Mouse (Mus musculus) adrenal gland, postnatal 14 days (tissue): Measurements from ENCODE around the gene Tmem240. TPM values are rescaled to one million over a fixed set of nuclear protein-coding genes. Genes with fewer than 3 reads are reported as not detected.
"Not testable (repeated sequence)": the region's sequence is repeated elsewhere in the genome, so short reads cannot be mapped to it uniquely, and the experiment has no call there.

Experiments used
- DNase-seq: peaks from one replicate; pipeline ENCODE4 v3.0.0; 2021; ENCODE audit warnings: mixed read lengths
- total RNA-seq: library from RNA; stranded (reverse); gene quantifications from 2 replicates; pipeline ENCODE4 v1.2.3, GENCODE M21; 2021

Tmem240 gene
- total RNA-seq, 1 experiment from 2014 or later, result 1.2 TPM

GRCm38 (mm10) chr4:155734951-155735702 lies 527 bp downstream of the Tmem240 start:
- DNase-seq, result peak; percentile 71

DNA sequence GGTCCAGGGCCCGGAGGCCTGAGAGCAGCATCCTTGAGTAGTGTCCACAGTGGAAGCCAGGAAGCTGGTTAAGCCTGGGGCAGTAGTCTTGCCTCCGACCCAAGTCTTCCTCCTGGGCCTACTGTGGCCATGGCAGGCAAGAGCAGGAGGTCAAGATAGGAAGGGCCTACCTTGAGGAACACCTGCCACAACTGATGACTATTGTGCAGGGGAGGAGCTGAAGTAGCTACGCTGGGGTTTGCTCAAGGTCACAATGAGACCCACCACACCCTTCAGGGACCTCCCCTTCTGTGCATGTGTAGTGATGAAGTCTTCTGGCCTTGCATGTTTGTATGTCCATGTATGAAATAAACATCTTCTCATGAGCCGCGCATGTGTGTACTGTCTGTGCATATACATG lies 1.2 kb downstream of the Tmem240 start:
- DNase-seq, result no peak

GRCm38 (mm10) chr4:155736421-155736820 lies 1.8 kb downstream of the Tmem240 start:
- DNase-seq, result no peak

GRCm38 (mm10) chr4:155738262-155738661 lies 3.7 kb downstream of the Tmem240 start:
- DNase-seq, result no peak

DNA sequence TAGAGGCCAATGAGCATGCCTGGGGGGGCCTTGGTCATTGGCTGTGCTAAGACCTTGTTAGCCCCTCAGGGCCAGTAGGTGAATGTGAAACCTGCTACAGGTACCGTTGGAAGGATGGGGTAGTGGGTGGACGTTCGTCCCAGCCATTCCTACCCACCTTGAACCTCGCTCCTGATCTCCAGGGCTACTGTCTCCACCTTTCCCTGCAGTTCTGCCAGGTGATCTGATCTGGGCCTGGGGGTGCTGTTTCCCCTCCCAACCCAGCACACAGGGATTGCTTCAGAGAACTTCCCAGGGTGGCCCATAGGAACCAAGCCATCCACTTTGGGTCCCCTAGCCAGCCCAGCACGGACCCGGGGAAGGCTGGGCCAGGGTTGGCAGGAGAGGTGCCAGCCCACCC lies 4.6 kb downstream of the Tmem240 start:
- no peak for DNase-seq

GRCm38 (mm10) chr4:155739741-155740636 lies 5.4 kb downstream of the Tmem240 start:
- peak; percentile 35 for DNase-seq

DNA sequence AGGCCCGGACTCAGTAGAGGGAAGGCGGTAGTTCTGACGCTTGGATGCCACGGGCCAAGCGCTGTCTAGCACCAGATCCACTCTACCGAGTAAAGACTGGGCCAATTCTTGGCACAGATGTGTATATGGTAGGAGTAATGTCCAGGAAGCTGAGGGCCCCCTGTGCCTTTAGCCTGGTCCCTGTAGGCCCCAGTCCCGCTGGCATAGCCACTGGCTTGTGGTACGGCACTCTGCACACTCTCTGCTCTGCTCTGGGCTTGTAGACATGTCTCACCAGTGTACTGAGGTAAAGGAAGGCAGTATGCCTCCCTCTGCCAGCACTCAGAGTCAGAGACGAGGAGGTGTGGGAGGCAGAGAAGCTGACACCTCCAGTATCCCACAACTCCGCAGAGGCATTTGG lies 6.1 kb downstream of the Tmem240 start:
- not testable (repeated sequence) for DNase-seq

- DNase-seq, result no peak
Observed at GRCm38 (mm10) chr4:155742684-155743083, 8.1 kb downstream of the Tmem240 start.

DNA sequence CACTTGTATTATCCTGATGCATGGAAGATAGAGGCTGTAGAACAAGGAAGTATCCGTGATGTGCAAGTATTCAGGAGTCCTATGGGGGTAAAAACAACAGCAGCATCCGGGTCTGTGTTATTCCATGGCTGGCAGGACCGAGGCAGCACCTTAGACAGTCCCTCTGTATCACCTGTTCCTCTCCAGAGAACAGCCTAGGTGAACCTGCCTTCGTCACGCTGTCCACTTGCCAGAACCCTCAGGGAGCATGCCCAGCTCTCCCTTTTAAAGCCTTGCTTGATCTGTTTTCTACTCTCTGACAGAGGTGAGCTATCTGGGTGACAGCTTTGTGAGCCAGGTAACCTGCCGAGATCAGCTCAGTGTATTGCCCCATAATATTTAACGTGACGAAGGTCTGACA lies 9.9 kb downstream of the Tmem240 start:
- DNase-seq, result no peak

- DNase-seq, result no peak
Observed at GRCm38 (mm10) chr4:155745136-155745535, 10.5 kb downstream of the Tmem240 start.

GRCm38 (mm10) chr4:155746036-155746548 lies 11.5 kb downstream of the Tmem240 start:
- DNase-seq, result no peak

DNA sequence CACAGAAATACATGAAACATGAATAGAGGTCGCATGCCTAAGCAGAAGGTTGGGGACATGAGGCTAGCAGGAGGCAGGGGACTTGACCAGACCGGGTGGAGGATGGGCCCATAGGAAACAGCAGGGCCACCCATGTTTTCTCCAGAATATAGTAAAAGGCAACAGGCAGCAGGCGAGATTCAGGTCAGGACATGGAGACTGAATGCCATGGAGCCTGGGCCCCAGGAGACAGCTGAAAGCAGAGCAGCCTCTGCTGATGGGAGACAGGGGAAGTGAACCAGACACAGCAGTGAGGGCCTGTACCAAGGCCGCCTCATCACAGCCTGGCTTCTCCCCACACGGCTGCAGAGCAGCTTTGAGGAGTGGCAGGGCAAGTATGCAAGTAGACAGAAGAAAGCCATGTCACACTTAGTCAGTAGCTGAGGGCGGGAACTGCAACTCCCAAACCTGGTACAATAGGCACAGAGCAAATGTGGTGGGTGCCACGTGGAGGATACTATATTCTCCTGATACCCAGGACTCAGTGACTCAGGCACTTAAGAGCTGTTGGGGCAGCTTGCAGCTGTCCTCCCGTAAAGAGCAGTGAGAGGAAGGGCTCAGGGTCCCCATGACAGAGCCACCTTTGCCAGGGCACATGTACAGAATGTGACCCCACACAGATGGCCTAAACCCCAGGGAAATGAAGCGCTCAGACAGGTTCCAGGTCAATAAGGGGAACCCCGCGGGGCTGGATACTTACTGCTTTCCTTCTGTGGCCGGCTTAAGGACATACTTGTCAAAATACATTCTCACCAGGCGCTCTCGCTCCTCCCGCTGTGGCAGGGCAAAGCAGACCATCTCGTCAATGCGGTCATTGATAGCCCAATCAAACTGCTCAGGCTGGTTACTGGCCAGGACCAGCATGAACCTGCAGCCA lies 12.2 kb downstream of the Tmem240 start:
- DNase-seq, result no peak

DNA sequence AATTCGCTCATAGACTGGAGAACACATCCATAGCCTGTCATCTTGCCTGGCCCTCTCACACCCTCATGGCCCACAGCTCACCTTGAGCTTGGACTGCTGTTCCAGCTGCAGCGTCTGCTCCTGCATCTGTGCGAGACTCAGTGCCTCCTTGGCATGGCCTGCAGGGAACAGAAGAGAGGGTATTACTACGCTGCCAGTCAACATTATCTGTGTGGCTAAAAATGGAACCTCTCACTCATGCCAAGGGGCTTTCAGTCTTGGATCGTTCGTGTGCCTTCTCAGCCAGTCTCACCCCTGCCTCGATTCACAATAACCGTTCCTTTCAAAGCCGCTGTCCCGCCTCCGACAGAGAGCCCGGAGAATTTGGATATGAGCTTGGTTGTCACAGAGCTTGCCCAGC lies 22.4 kb downstream of the Tmem240 start:
- DNase-seq, result no peak

DNA sequence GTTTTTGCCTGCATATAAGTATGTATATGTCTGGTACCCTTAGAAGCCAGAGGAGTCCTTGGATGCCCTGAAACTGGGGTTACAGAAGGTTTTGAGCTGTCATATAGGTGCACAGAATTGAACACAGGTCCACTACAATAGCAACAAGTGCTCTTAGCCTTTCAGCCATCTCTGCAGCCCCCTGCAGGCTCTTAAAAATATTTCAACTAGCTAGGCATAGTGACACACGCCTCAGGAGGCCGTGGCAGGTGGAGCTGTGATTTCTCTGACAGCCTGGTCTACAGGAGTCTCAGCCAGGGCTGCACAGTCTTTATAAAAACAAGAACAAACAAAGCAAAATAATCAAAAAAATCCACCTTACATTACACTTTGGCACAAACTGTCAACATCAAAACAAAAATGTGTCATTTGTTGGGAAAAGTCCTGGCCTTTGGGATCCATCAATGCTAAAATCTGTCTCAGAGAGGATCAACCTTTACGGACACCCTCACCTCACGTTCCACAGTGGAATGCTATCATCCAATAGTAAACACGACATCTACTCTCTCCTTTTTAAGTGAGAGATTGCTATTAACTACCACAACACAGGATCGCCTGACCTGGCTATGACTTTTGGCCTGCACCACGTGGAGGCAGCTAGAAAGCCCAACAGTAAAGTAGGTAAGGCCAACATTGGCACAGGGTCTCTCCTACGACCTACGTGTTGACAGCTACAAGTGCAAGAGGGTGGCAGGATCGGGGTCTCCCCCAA lies 25.4 kb downstream of the Tmem240 start:
- DNase-seq, result peak; percentile 65

DNA sequence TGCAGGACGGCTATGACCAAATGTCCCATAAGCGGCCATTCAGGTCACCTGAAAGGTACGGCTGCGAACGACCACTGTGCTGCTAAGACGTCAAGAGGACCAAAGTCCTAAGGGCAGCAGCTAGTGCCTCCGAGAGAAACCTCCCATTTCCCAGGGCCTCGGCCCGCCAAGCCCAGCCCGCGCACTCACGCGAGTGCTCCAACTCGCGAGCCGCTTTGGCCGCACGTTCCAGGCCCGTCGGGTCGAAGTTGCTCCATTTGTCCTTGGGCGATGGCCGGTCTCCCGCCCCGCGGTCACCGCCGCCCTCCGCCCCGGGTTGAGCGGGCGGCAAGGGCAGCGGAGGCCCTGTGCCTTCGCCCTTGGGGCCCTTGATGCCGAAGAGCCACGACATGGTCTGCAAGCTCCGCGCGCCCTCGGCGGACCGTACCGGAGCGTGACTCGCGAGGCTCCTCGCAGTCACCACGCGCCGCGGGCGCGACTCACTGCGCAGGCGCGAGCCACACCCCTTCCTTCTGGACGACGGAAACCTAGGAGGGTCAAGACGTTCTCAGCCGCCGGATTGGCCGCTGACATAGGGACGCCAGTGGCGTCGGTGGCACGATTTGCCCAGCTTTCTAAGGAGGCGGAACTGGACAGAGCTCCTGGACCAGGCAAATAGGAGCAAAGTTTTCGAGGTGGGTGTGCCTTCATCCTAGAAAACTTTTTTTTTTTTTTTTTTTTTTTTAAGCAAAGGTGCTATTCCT lies 26.2 kb downstream of the Tmem240 start, which contains the start of gene Atad3a:
TSS of gene Atad3a (minus strand) at position 481 of the 743 bp plus-strand sequence.
- DNase-seq, result peak; percentile 98

DNA sequence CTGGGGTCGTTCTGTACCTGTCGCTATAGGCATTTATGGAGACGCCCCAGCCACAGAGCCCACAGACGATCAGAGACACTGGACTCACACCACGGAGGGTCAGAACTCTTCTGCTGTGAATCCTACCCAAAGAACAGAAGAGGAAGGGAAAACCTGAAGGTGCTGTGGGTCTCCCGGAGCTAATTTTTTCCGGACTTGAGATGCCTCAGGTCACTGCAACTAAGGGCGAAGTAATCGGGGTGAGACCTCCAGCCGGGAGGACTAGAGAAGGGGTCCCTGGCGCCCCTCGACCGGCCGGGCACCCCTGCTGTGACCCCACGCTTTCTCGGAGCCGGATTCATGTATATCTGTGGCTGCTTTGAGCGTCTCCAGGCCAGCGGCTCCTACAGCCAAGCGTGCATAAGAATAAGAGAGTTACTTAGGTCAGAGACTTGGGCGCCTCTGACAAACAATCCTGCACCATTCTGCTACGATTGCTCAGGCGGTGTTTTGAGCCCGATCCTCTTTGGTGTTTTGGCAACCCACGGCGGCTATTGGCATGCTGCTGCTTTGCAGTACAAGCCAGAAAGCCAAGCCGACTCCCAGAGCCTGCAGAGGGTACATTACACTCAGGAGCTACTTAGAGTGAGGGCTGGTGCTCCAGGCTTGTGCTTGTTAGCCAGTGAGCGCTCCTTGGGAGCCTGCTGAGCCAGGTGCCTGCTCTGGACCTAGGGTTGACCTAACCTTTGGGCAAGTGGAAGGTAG lies 26.9 kb downstream of the Tmem240 start:
- DNase-seq, result peak; percentile 46

GRCm38 (mm10) chr4:155762357-155762756 lies 27.8 kb downstream of the Tmem240 start:
- peak; percentile 68 for DNase-seq

DNA sequence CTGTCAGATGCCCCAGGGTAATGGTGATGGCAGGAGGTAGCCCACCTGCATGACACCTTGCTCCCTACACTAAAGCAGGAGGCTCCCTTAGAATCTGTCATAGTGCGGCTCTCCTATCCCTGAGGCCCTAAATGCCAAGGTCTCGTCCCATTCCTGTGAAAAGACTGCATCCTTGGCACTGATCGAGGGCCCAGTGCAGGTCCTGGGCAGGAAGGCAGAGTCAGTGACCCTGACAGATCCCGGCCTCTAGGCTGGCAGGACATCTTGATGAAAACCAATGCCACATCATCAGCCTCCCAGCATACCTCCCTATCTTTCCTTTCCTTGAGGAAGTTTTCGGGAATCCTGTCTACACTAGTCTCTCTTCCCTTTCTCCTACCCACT lies 34.9 kb downstream of the Tmem240 start:
- peak; percentile 64 for DNase-seq

GRCm38 (mm10) chr4:155769880-155770512 lies 35.4 kb downstream of the Tmem240 start:
- peak; percentile 95 for DNase-seq
